Mouse (Mus musculus) midbrain, embryonic 14.5 days (tissue): ENCODE results near the gene Gpatch8. TPM values are rescaled to one million over a fixed set of nuclear protein-coding genes. Genes with fewer than 3 reads are reported as not detected.

Experiments used
- polyA plus RNA-seq: library from polyadenylated mRNA; unstranded; fragments of >200 nt; fragmentation: Nextera tagmentation; extraction: Ambion mirVana; gene quantifications from 2 replicates; pipeline ENCODE4 v1.2.1, GENCODE M21; 2014

Gpatch8 gene
- polyA plus RNA-seq, 1 experiment from 2014 or later = 58.4 TPM

Other genes starting within 250 kb of the Gpatch8 start
- 77.6 and 84.4 TPM in 2 replicates for gene Ubtf, start 236.7 kb downstream of the Gpatch8 start, polyA plus RNA-seq
- 0.51 and 2.3 TPM in 2 replicates for gene Slc4a1, start 190.2 kb downstream of the Gpatch8 start, polyA plus RNA-seq
- gene Rundc3a, start 163.0 kb downstream of the Gpatch8 start, polyA plus RNA-seq = 113 and 165 TPM in 2 replicates
- gene Slc25a39, start 148.4 kb downstream of the Gpatch8 start, polyA plus RNA-seq = 132 and 144 TPM in 2 replicates
- gene Grn, start 126.1 kb downstream of the Gpatch8 start, polyA plus RNA-seq = 33.1 and 45.5 TPM in 2 replicates
- 28.6 and 50.4 TPM in 2 replicates for gene Fam171a2, start 108.7 kb downstream of the Gpatch8 start, polyA plus RNA-seq
- gene Itga2b, start 86.3 kb downstream of the Gpatch8 start, polyA plus RNA-seq = 5.4 and 7.7 TPM in 2 replicates
- 2.3 and 4.2 TPM in 2 replicates for gene Gm11627, start 23.1 kb upstream of the Gpatch8 start, polyA plus RNA-seq
- 7.2 and 8.0 TPM in 2 replicates for gene Fzd2, start 48.0 kb upstream of the Gpatch8 start, polyA plus RNA-seq
- gene Meioc, start 107.3 kb upstream of the Gpatch8 start, polyA plus RNA-seq = 0.12 TPM in 1 of 2 replicates, not detected in the other
- gene Ccdc43, start 141.4 kb upstream of the Gpatch8 start, polyA plus RNA-seq = 38.8 and 42.4 TPM in 2 replicates
- gene Adam11, start 205.0 kb upstream of the Gpatch8 start, polyA plus RNA-seq = 18.2 and 24.1 TPM in 2 replicates